Mouse (Mus musculus) erythroid progenitor cell, adult 5-6 weeks (primary cell): ENCODE results near the gene Maml3. TPM values are rescaled to one million over a fixed set of nuclear protein-coding genes. Genes with fewer than 3 reads are reported as not detected.

Experiments
- ATAC-seq: replicated peaks from 2 replicates; pipeline ENCODE4 v1.8.0; 2016; ENCODE audit warnings: moderate number of reproducible peaks, mild to moderate bottlenecking, moderate TSS enrichment, inconsistent platforms; ENCODE audit not compliant: poor library complexity, low FRiP score, severe bottlenecking
- total RNA-seq, 2 experiments: library from RNA; stranded (forward) in 1 of 2; stranded (reverse) in 1 of 2; fragments of 150-400 nt in 1 of 2; fragments of 186-747, 209-891 nt in 1 of 2; gene quantifications; 2 replicates each; pipeline versions ENCODE4 v1.2.3 to v1.2.4; 2015 to 2017; ENCODE audit warnings: low replicate concordance in 2 of 2

Maml3 gene
- total RNA-seq, 2 experiments from 2014 or later, result 0.15 to 0.84 TPM

GRCm38 (mm10) chr3:52091261-52091797, 13.5 kb downstream of the Maml3 start:
- no peak for ATAC-seq

GRCm38 (mm10) chr3:52090230-52090873, 14.5 kb downstream of the Maml3 start:
- ATAC-seq, result no peak

GRCm38 (mm10) chr3:52088458-52089341, 16.2 kb downstream of the Maml3 start:
- ATAC-seq, result no peak

GRCm38 (mm10) chr3:52087636-52088280, 17.1 kb downstream of the Maml3 start:
- ATAC-seq, result 0 out of 2 replicates have a peak, but pooled peaks have one; percentile 39

DNA sequence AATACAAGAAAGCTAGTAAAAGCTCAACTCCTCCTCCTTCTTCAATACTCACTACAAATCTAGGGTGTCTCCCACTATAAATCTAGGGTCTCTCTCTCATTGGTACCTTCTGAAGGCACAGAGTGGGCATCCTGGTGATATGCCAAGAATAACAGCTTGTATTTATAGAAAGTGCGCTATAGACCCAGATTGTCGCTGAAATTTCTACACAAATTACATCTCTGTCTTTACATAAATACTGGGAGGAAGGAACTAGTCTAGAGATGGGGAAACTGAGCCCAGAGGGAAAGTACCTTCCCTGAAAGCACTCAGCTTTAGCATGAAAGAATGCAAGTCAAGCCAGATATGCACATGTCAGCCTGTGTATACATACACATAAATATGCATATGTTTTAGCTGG, 26.1 kb downstream of the Maml3 start:
- no peak for ATAC-seq

- ATAC-seq, result no peak
Measured at GRCm38 (mm10) chr3:52073959-52074358, 30.9 kb downstream of the Maml3 start.

DNA sequence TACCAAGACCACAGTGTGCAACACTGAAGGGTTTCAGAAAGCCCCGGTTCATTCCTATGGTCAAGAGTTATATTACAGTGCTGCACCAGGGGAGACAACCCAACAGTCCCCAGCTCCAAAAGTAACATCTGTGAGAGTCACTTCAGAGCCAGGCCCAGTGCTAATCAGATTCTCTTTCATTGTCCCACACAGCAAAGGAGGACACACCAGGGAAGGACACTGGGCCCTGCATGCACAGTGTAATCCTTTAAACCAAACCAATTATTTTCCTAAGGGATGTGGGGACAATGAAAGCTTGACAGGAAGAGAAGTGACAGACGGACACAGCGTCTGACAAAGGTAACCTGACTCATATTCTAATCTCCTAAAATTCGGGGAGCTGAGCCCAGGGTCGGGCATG, 32.9 kb downstream of the Maml3 start:
- no peak for ATAC-seq

DNA sequence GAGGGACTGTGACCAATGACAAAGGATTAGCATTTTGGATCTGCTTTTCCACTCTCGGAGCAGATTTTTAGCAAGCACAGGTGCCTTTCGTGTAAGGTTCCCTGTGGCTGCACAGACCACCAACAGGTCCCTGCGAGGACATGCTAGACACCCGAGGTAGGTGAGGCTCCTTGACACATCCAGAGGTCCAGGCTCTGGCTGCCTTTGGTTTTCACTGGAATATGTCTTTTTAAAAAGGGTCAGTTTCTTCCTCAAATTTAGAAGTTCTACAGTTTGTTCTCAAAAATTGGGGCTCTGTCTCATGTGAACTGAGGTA, 34.8 kb downstream of the Maml3 start:
- ATAC-seq, result no peak

DNA sequence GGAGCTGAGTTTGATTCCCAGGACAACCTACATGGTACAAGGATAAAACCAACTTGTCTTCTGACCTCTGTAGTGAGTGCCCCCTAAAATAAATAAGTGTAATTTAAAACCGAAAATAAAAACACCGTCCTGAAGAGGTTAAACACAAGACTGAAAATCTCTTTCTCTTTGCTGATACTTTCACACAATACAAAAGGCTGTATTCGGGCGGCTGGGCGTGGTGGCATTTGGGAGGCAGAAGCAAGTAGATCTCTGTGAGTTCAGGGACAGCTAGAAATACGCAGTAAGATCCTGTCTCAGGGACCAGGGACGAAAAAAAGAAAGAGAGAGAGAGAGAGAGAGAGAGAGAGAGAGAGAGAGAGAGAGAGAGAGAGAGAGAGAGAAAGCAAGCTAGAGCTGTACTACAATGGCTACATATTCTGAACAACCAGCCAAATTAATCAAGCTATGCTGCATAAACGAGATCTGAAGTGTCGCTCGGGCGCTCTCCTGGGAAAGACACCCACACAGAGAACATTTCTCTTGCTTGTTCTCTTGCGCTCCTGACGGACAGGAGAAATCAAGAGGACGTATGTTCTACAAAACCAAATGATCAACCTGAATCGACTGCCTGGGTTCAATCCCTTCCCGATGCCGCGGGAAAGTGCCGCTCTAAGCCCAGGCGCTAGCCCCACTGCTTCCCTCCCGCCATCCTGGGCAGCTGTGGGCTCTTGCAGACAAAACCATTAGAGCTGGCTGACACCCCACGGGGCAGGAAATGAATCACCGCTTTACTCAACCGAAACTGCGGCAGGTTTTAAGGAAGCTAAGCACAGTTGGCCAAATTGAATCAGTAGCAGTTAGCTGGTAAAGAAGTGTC, 35.3 kb downstream of the Maml3 start:
- ATAC-seq, result no peak

- ATAC-seq, result no peak
Measured at GRCm38 (mm10) chr3:52068885-52069284, 36.0 kb downstream of the Maml3 start.

DNA sequence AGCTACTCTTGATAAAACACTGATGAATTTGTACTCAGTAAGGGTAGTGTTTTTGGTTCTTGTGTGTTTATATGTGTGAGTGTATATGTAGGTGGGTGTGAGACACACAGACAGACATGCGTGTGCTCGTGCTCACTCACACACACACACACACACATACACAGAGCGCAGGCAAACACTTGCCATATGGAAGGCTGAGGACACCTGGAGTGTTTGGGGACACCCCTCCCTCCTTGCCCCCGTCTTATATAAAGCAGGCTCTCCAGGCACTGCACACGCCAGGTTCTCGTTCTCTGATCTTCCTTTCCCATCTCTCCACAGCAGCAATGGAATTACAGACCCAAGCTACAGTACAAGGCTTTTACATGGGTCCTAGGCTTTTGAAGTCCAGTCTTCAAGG, 37.7 kb downstream of the Maml3 start:
- no peak for ATAC-seq

GRCm38 (mm10) chr3:52066142-52066541, 38.7 kb downstream of the Maml3 start:
- ATAC-seq, result no peak

DNA sequence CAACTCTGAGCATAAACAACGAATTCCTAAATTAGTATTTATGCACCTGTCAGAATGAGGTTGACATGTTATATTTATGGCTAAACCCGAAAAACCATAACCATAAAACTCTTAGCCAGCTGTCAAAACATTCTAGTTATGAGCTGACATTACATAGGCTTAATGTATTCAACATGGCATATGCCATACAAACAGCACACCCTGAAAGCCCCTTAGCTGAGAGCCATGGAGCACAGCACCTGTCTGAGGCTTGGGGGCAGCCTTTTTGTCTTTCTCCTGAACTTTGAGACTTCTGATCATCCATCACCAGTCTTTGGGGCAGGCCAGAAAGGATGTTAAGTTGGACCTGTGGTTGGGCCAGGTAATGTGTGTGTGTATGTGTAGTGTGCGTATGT, 41.6 kb downstream of the Maml3 start:
- ATAC-seq, result no peak

- no peak for ATAC-seq
Measured at GRCm38 (mm10) chr3:52062389-52063260, 42.3 kb downstream of the Maml3 start.

GRCm38 (mm10) chr3:52061472-52062388, 43.1 kb downstream of the Maml3 start:
- ATAC-seq, result no peak

GRCm38 (mm10) chr3:52060886-52061285, 44.0 kb downstream of the Maml3 start:
- ATAC-seq, result no peak

DNA sequence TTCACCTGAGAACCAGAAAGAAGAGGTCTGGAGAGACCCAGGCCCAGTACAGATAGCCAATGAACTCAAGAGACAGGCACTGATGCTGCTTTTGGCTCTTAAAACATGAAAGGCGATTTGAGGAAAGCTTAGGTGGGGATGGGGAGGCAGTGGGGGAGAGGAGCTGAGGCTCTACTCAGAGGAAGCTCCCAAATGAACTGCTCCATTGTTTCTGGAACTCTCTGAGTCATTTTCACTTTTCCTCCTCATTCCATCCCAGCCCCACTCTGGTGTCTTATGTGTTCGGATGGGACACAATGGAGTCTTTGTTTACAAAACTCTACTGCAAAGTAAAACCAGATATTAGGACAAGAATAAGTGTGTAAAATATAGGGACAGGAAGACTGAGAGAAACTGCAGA, 53.1 kb downstream of the Maml3 start:
- ATAC-seq, result no peak

DNA sequence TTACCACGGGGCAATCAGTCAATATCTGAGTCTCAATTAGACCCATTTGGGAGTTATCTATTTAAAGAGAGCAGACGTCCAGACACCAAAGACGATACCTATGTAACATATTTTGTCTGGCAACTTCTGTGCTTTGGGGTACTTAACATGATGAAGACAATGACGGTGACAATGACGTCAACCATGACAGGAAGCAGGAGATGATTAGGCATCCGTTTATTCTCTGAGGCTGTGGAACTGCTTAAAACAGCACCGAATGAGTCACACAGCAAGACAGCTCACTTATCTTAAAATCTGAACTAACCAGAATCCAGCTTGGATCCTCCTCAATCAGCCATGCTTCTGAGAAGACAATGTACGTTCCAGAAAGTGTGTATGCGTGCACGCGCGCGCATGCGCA, 56.8 kb downstream of the Maml3 start:
- no peak for ATAC-seq
